Mouse (Mus musculus): ENCODE measurements around the gene Tcf7l1. TPM values are rescaled to one million over a fixed set of nuclear protein-coding genes. Genes with fewer than 3 reads are reported as not detected.

Tcf7l1 gene
- total RNA-seq, 2 experiments from 2014 or later, result not detected

Other genes with a start within 250 kb of the Tcf7l1 start
- 10.2 and 21.1 TPM in 2 replicates for gene Capg, start 244.9 kb downstream of the Tcf7l1 start, total RNA-seq (2015; ENCODE audit: low replicate concordance)
- 22.2 and 29.0 TPM in 2 replicates for gene Capg, start 244.9 kb downstream of the Tcf7l1 start, total RNA-seq (2017; ENCODE audit: low replicate concordance)
- 2.1 and 5.6 TPM in 2 replicates for gene Elmod3, start 190.8 kb downstream of the Tcf7l1 start, total RNA-seq (2015; ENCODE audit: low replicate concordance)
- 0.85 and 6.0 TPM in 2 replicates for gene Elmod3, start 190.8 kb downstream of the Tcf7l1 start, total RNA-seq (2017; ENCODE audit: low replicate concordance)
- gene Retsat, start 190.8 kb downstream of the Tcf7l1 start, total RNA-seq (2015; ENCODE audit: low replicate concordance), result 1.7 and 4.0 TPM in 2 replicates
- 3.5 and 3.8 TPM in 2 replicates for gene Retsat, start 190.8 kb downstream of the Tcf7l1 start, total RNA-seq (2017; ENCODE audit: low replicate concordance)
- gene Tgoln1, start 172.3 kb downstream of the Tcf7l1 start, total RNA-seq (2015; ENCODE audit: low replicate concordance), result 17.9 and 24.9 TPM in 2 replicates
- 19.8 and 20.2 TPM in 2 replicates for gene Tgoln1, start 172.3 kb downstream of the Tcf7l1 start, total RNA-seq (2017; ENCODE audit: low replicate concordance)
- 11.9 and 18.6 TPM in 2 replicates for gene Kcmf1, start 110.7 kb upstream of the Tcf7l1 start, total RNA-seq (2015; ENCODE audit: low replicate concordance)
- gene Kcmf1, start 110.7 kb upstream of the Tcf7l1 start, total RNA-seq (2017; ENCODE audit: low replicate concordance), result 36.5 and 36.7 TPM in 2 replicates
- gene Tmsb10, start 169.5 kb upstream of the Tcf7l1 start, total RNA-seq (2015; ENCODE audit: low replicate concordance), result 232 and 262 TPM in 2 replicates
- 123 and 173 TPM in 2 replicates for gene Tmsb10, start 169.5 kb upstream of the Tcf7l1 start, total RNA-seq (2017; ENCODE audit: low replicate concordance)